Mouse (Mus musculus) testis, adult 2 months (tissue): ENCODE measurements at regions not wholly inside any gene's neighbourhood (a gene's known extent, or its start where the extent isn't known, plus 50 kb on each side); places are given as distances from the start of the nearest gene placed in this dataset.

Source experiments
- H3K27ac ChIP-seq: fragments of 200-500 bp; 2 replicates; pipeline ENCODE4 v1.5.1; 2012; ENCODE audit warnings: low read depth, low read length; ENCODE audit not compliant: control insufficient read depth, insufficient read depth
- H3K27me3 ChIP-seq: fragments of 200-500 bp; 2 replicates; pipeline ENCODE4 v1.6.1; 2012; ENCODE audit warnings: mild to moderate bottlenecking, low read length, moderate library complexity; ENCODE audit not compliant: control insufficient read depth, insufficient read depth
- H3K36me3 ChIP-seq: fragments of 200-500 bp; 2 replicates; pipeline ENCODE4 v1.6.1; 2012; ENCODE audit warnings: mild to moderate bottlenecking, low read length; ENCODE audit not compliant: control insufficient read depth, insufficient read depth
- H3K4me1 ChIP-seq: fragments of 200-500 bp; 2 replicates; pipeline ENCODE4 v1.6.1; 2012; ENCODE audit warnings: low read length; ENCODE audit not compliant: control insufficient read depth, insufficient read depth
- H3K4me3 ChIP-seq: fragments of 200-500 bp; 2 replicates; pipeline ENCODE4 v1.5.1; 2012; ENCODE audit warnings: low read depth, mild to moderate bottlenecking, low read length, moderate library complexity, mixed read lengths; ENCODE audit not compliant: control insufficient read depth
- CTCF ChIP-seq: fragments of 200-500 bp; IDR thresholded peaks from 2 replicates; pipeline ENCODE4 v1.5.1; 2012; ENCODE audit warnings: low read depth, mild to moderate bottlenecking, inconsistent platforms, low read length, moderate library complexity; ENCODE audit not compliant: control insufficient read depth, insufficient read depth, insufficient replicate concordance
- POLR2A ChIP-seq: fragments of 200-500 bp; IDR thresholded peaks from 2 replicates; pipeline ENCODE4 v1.6.1; 2012; ENCODE audit warnings: low read depth, mild to moderate bottlenecking, inconsistent platforms, low read length, moderate library complexity; ENCODE audit not compliant: control insufficient read depth

DNA sequence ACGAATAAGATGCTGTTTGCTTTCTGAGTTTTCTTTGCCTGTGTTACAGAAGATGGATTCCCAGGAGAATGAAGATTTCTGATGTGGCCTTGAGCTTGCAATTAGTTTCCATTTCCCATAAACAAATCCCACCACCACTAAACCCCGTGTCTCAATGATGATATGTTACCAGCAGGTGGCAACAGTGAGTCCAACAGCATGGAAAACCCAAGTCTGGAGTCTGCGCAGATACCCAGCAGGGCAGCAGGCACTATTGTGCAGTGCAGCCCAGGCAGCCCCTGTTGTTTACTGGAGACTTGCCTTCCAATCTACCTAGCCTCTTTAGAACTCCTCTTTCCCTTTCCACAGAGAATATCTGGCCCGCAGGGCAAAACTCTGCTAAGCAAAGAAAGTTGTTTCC lies 62.7 kb downstream of the Bmp2 start:
- Histone ChIP-seq H3K4me3 (no peak overlapping the region), H3K27ac (no peak overlapping the region), H3K36me3 (no peaks in the 10 kb centered on the region), H3K27me3 (no peaks in the 10 kb centered on the region), H3K4me1 (no peaks in the 10 kb centered on the region)
- TF ChIP-seq CTCF (peak; percentile 44; the same call in 1 of the 2 replicates), POLR2A (no peak)

- no peaks in the 10 kb centered on the region for H3K27me3 ChIP-seq
- H3K4me3 ChIP-seq = no peak overlapping the region
- no peaks in the 10 kb centered on the region for H3K4me1 ChIP-seq
- no peak overlapping the region for H3K27ac ChIP-seq
- TF ChIP-seq CTCF (no peak), POLR2A (no peak)
- H3K36me3 ChIP-seq = no peaks in the 10 kb centered on the region
These were observed 63.3 kb downstream of the Bmp2 start for GRCm38 (mm10) chr2:133615299-133615698.

- TF ChIP-seq POLR2A (no peak), CTCF (no peak)
- Histone ChIP-seq H3K27ac (no peak overlapping the region), H3K4me1 (no peaks in the 10 kb centered on the region), H3K36me3 (no peaks in the 10 kb centered on the region), H3K4me3 (no peak overlapping the region), H3K27me3 (no peaks in the 10 kb centered on the region)
These were observed 65.4 kb downstream of the Bmp2 start for GRCm38 (mm10) chr2:133617317-133617835.

- H3K4me1 ChIP-seq = no peaks in the 10 kb centered on the region
- no peak overlapping the region for H3K4me3 ChIP-seq
- H3K27me3 ChIP-seq = no peaks in the 10 kb centered on the region
- no peak overlapping the region for H3K27ac ChIP-seq
- H3K36me3 ChIP-seq = no peaks in the 10 kb centered on the region
- no peak for TF ChIP-seq POLR2A
- no peak for TF ChIP-seq CTCF
These were observed 70.6 kb downstream of the Bmp2 start for GRCm38 (mm10) chr2:133622523-133622922.

GRCm38 (mm10) chr2:133625542-133625941 lies 73.6 kb downstream of the Bmp2 start:
- no peak overlapping the region for H3K4me3 ChIP-seq
- TF ChIP-seq POLR2A = no peak
- no peaks in the 10 kb centered on the region for H3K4me1 ChIP-seq
- no peaks in the 10 kb centered on the region for H3K36me3 ChIP-seq
- no peaks in the 10 kb centered on the region for H3K27me3 ChIP-seq
- H3K27ac ChIP-seq = no peak overlapping the region

DNA sequence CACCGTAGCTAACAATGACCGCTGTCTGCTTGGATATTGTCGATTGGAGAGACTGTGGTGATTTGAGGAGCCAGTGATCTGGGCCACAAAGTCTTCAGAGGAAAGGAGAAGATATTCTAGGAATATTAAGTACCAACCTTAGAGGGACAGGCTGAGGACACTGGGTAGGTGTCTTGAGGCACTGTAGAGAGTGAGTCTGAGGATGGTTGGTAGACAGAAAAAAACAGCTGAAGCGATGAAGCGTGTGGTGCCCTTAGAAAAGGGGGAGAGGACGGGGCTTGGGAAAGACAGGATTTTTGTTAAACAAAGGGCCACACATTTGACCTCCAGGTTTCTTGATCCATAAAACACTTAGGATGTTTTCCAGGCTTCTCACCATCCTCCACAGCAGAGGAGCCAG lies 76.9 kb downstream of the Bmp2 start:
- Histone ChIP-seq H3K36me3 (no peaks in the 10 kb centered on the region), H3K27ac (no peak overlapping the region), H3K27me3 (no peaks in the 10 kb centered on the region), H3K4me3 (no peak overlapping the region), H3K4me1 (no peaks in the 10 kb centered on the region)
- TF ChIP-seq POLR2A = no peak

GRCm38 (mm10) chr2:133635434-133635833 lies 83.5 kb downstream of the Bmp2 start:
- TF ChIP-seq POLR2A (no peak), CTCF (no peak)
- H3K27ac ChIP-seq = no peak overlapping the region
- H3K36me3 ChIP-seq = no peaks in the 10 kb centered on the region
- no peaks in the 10 kb centered on the region for H3K27me3 ChIP-seq
- H3K4me1 ChIP-seq = no peaks in the 10 kb centered on the region
- no peak overlapping the region for H3K4me3 ChIP-seq

GRCm38 (mm10) chr2:133649874-133650481 lies 98.0 kb downstream of the Bmp2 start:
- TF ChIP-seq CTCF = no peak
- no peak for TF ChIP-seq POLR2A

More at GRCm38 (mm10) chr2:133649874-133650481, 98.0 kb downstream of the Bmp2 start:
- no peaks in the 10 kb centered on the region for H3K4me1 ChIP-seq
- H3K4me3 ChIP-seq = no peak overlapping the region
- H3K27me3 ChIP-seq = no peaks in the 10 kb centered on the region
- H3K27ac ChIP-seq = no peak overlapping the region
- H3K36me3 ChIP-seq = no peaks in the 10 kb centered on the region
